Mouse (Mus musculus): ENCODE measurements around the gene Slc46a1. TPM values are rescaled to one million over a fixed set of nuclear protein-coding genes. Genes with fewer than 3 reads are reported as not detected.

Gene Slc46a1
- total RNA-seq, 2 experiments from 2014 or later, result 1.4 to 1.5 TPM

DNA sequence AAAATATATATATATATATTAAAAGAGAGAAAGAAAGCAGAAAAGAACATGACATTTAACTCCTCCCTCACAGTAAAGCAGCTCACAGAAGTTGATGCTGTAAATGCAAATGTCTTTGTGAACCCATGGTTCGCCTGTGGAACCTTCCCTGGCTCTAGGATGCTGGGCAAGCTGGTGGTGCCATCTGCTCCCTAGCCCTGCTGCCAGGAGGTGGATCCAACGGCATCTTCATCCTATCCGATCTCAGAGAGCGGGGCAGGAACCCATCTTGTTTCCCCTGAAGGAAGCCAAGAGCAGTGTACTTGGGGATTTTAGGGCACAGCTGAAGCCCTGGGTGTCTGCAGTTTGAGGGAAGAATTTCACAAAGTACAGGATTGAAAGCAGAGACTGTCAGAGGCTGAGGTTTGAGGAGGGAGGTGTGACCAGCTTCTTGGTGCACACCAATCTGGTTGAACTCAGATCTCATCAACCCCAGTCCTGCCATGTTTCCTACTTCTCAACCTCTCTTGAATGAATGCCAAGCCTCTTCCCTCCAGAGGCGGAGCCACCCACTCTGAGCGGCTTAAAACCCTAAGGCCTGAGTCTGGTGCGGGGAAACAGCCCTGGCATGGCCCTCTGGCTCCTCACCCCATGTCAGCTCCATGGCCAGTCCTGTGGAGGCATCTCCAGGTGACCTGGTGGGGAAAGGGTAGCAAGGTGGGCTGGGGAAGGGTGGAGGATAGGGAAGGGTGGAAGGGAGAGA, 37.6 kb downstream of the Slc46a1 start, which contains the start of gene Sebox:
TSS of gene Sebox (plus strand) at position 539 of the 742 bp plus-strand sequence.
- no peak for DNase-seq

GRCm38 (mm10) chr11:78505430-78505829, 39.9 kb downstream of the Slc46a1 start:
- DNase-seq, result no peak

DNA sequence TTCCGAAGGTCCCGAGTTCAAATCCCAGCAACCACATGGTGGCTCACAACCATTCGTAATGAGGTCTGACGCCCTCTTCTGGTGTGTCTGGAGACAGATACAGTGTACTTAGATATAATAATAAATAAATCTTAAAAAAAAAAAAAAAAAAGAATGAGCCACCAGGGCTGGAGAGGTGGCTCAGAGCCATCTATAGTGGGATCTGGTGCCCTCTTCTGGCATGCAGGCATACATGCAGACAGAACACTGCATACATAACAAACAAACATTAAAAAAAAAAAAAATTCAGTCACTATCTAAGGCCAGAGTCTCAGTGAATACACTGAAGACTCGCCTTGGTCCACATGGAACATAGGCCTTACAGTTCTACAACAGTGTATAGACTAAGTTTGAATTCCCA, 43.7 kb downstream of the Slc46a1 start:
- DNase-seq, result no peak

DNA sequence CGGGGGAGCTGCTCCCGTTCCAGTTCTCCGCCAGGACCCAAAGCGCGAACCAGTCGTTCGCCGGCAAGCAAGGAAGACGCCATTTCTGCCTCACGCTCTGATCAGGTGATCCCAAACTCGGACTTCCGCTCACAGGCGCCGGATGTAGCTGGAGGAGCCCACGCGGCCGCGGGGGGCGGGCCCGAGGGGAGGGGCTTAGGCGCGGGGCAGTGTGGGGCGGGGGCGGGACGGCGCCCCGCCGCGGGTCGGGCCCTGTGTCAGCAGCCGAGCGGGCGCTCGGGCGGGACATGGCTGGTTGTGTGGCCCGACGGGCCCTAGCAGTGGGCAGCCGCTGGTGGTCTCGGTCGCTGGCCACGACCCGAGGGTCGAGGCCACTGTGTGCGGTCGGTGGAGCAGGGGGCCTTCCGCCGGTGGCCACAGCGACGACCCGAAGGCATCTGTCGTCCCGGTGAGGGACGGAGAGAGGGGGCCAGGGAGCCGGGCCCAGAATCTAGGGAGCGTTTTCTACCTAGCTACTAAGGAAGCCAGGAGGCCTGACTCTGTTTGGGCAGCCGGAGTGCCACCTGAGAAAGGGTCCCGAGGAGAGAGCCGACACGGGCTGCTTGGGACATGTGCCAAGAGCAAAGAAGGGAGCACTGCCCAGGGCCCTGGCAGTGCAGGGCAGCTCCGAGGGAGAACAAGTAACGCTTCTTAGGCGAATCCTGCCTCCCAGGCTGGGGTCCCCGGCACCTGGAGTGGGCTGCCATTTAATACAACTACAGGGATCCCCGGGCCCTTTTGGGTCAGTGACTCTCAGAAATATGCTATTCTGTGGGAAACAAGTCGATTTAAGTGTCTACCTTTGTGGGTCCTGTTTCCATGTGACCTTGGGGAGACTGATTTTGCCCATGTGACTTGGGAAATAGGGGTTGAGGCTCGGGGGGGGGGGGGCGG, 46.8 kb downstream of the Slc46a1 start, which contains the start of the genes Tmem199 and Poldip2:
TSS of gene Tmem199 (minus strand) at position 148 of the 933 bp plus-strand sequence.
TSS of gene Poldip2 (plus strand) at position 169 of the 933 bp plus-strand sequence.
- peak; percentile 91 for DNase-seq

DNA sequence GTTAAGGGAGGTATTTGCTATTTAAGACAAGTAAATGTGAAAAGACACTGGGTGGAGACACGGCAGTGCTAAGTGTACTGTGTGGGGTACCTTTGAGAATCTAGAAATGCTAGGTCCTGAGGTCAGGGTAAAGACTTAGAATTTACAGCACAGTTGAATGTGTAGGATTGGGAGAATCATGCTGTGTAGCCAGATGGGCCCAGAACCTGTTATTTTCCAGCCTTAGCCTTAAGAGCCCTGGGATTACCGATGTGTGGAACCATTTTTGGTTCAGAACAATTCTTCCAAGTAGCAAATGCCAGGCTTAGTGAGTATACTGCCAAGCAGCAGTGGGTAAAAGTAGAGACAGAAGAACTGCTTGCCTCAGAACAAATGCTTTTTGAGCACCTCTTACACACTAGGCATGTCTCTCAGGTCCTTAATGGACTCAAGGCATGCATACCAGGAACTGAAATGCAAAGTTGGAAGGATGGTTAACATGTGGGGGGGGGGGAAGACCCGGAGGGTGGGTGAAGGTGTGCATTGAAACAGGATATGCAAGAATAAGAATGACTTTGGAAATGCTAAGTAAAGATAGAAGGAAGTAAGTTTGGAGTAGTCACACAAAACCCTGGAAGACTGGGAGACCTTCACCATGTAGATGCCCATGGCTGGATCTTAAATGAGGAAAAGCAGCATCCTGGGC, 47.8 kb downstream of the Slc46a1 start:
- no peak for DNase-seq

DNA sequence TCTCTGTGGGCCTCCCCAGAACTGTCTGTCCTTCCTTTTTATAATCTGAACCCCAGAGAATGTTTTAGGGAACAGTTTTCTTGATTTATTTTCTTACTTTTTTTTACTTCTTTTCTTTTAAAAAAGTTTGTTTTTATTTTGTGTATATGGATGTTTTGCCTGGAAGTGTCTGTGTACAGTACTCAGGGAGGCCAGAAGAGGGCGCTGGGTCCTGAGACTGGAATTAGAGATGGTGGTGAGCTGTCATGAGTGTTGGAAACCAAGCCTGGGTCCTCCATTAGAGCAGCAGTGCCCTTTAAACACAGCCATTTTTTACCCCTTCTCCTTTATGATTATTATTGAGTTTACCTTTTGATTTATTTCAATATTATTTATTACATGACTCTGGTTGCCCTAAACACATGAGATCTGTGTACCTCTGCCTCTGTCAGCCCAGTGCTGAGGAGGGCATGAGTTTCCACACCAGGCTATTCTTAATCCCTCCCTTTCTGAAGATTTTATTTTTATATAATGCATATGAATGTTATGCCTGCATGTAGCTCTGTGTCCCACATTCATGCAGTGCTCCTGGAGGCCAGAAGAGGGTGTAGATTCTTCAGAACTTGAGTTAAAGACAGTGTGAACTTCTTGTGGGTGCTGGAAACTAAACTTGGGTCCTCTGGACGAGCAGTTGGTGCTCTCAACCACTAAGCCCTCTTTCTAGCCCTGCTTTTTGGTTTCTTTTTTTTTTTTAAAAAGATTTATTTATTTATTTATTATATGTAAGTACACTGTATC, 50.2 kb downstream of the Slc46a1 start:
- DNase-seq, result no peak

DNA sequence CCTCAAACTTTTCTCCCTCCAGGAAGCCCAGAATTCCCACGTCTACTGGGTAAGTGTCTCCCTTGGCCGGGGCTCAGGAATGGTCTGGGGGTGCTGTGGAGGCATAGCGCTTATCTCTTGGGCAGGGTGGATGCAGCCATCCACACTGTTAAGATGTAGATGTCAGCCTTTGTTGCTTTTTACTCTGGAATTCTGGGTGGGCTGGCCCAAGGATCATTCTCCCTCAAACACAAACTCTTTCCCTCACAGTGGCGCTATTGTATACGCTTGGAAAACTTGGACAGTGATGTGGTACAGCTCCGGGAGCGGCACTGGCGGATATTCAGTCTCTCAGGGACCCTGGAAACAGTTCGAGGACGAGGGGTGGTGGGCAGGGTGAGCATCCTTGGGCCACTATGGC, 53.4 kb downstream of the Slc46a1 start:
- no peak for DNase-seq

Other genes with a start within 250 kb of the Slc46a1 start
- gene Sdf2, start 220.0 kb upstream of the Slc46a1 start, total RNA-seq (2021), result 10 to 100 TPM; 37.4 to 47.4 TPM
- gene Supt6, start 219.7 kb upstream of the Slc46a1 start, total RNA-seq (2021), result 10 to 100 TPM; 22.2 to 22.6 TPM
- 100 to 1,000 TPM; 206 to 226 TPM for gene 2610507B11Rik, start 203.9 kb upstream of the Slc46a1 start, total RNA-seq (2021)
- 1 to 10 TPM in 1 of 2 experiments, under 1 TPM in 1; 0.82 to 1.4 TPM for gene BC030499, start 174.9 kb upstream of the Slc46a1 start, total RNA-seq (2021)
- gene Spag5, start 164.2 kb upstream of the Slc46a1 start, total RNA-seq (2021), result 1 to 10 TPM; 3.1 to 4.2 TPM
- 1 to 10 TPM; 2.5 to 2.6 TPM for gene Aldoc, start 142.7 kb upstream of the Slc46a1 start, total RNA-seq (2021)
- 10 to 100 TPM; 18.3 to 20.4 TPM for gene Pigs, start 137.3 kb upstream of the Slc46a1 start, total RNA-seq (2021)
- 10 to 100 TPM in 1 of 2 experiments, 1 to 10 TPM in 1; 8.4 to 10.5 TPM for gene Unc119, start 122.2 kb upstream of the Slc46a1 start, total RNA-seq (2021)
- gene Foxn1, start 79.1 kb upstream of the Slc46a1 start, total RNA-seq (2021), result not detected
- not detected for gene Slc13a2, start 43.5 kb upstream of the Slc46a1 start, total RNA-seq (2021)
- gene Sarm1, start 32.1 kb downstream of the Slc46a1 start, total RNA-seq (2021), result under 1 TPM; 0.67 to 1.00 TPM
- gene Vtn, start 33.4 kb downstream of the Slc46a1 start, total RNA-seq (2021), result 10 to 100 TPM; 11.0 to 12.5 TPM
- not detected for gene Sebox, start 37.8 kb downstream of the Slc46a1 start, total RNA-seq (2021)
- 10 to 100 TPM; 12.3 to 13.6 TPM for gene Tmem199, start 46.5 kb downstream of the Slc46a1 start, total RNA-seq (2021)
- 100 to 1,000 TPM in 1 of 2 experiments, 10 to 100 TPM in 1; 97.5 to 106 TPM for gene Poldip2, start 46.5 kb downstream of the Slc46a1 start, total RNA-seq (2021)
- gene Tnfaip1, start 70.6 kb downstream of the Slc46a1 start, total RNA-seq (2021), result 10 to 100 TPM; 35.9 to 38.0 TPM
- gene Ift20, start 70.7 kb downstream of the Slc46a1 start, total RNA-seq (2021), result 10 to 100 TPM; 21.4 to 21.7 TPM
- gene Tmem97, start 85.1 kb downstream of the Slc46a1 start, total RNA-seq (2021), result 1 to 10 TPM; 3.2 to 3.7 TPM
- gene Nlk, start 231.7 kb downstream of the Slc46a1 start, total RNA-seq (2021), result 1 to 10 TPM; 5.6 to 5.7 TPM